Comparison of ENCODE assay signal across 8 mouse cellular contexts in genomic region chr13:58232611-58233010, GRCm38 (mm10). TPM values are rescaled to one million over a fixed set of nuclear protein-coding genes. Genes with fewer than 3 reads are reported as not detected.
A peak's percentile ranks its signal among the peaks of the same experiment; 100 is the strongest.
DNase-seq lines count a peak whose midpoint lies in the region; ATAC-seq and TF ChIP-seq lines count a peak whose summit lies in the region.

No protein-coding gene starts in this region.

- 46% methylated on average over 5 of the region's 5 CpGs for WGBS in intestine, embryonic 16.5 days
- 43% methylated on average over 5 of the region's 5 CpGs for WGBS in intestine, embryonic 15.5 days

- TF ChIP-seq POLR2A in brain, embryonic 14.5 days (IDR thresholded peaks at IDR 0.05; ENCODE audit: borderline replicate concordance, extremely low read depth, insufficient read depth, insufficient read length, poor library complexity, severe bottlenecking): no peak

- H3K36me3 ChIP-seq in intestine, embryonic 16.5 days (ENCODE audit: control insufficient read depth, insufficient read depth, low read length): no peaks in the 10 kb centered on the region
- no peaks in the 10 kb centered on the region for H3K36me3 ChIP-seq in intestine, embryonic 15.5 days

- no peak overlapping the region for H3K9ac ChIP-seq in intestine, embryonic 16.5 days (ENCODE audit: low read depth, low read length)
- H3K9ac ChIP-seq in intestine, embryonic 15.5 days: no peak overlapping the region

- H3K4me2 ChIP-seq in intestine, embryonic 16.5 days (ENCODE audit: low read depth, low read length): no peak overlapping the region
- no peak overlapping the region for H3K4me2 ChIP-seq in intestine, embryonic 15.5 days (replicated peaks)

- no peak overlapping the region for H3K27ac ChIP-seq in intestine, embryonic 16.5 days (ENCODE audit: low read length)
- H3K27ac ChIP-seq in intestine, embryonic 15.5 days: no peak overlapping the region

- peak; percentile 48; the same call in 1 of the 2 replicates for TF ChIP-seq CTCF in brain, embryonic 14.5 days (IDR thresholded peaks at IDR 0.05; ENCODE audit: borderline replicate concordance, extremely low read depth, insufficient read depth, insufficient read length)

- H3K4me3 ChIP-seq in intestine, embryonic 16.5 days (ENCODE audit: low read length): no peak overlapping the region
- H3K4me3 ChIP-seq in intestine, embryonic 15.5 days (replicated peaks): no peak overlapping the region

- ATAC-seq in intestine, embryonic 16.5 days: peak; percentile 72
- ATAC-seq in intestine, embryonic 15.5 days: no peak
- peak; percentile 70 for ATAC-seq in CD4-positive, CD25-positive, alpha-beta regulatory T cell, adult 4 months
- ATAC-seq in neutrophil, adult 5-6 weeks (ENCODE audit: extremely low read depth, insufficient number of reproducible peaks, low FRiP score, poor library complexity, severe bottlenecking): peak; percentile 58; the same call in 1 of the 2 replicates

- H3K4me1 ChIP-seq in intestine, embryonic 16.5 days (ENCODE audit: control insufficient read depth, insufficient read depth, low read length): no peaks in the 10 kb centered on the region
- no peaks in the 10 kb centered on the region for H3K4me1 ChIP-seq in intestine, embryonic 15.5 days (replicated peaks)

- H3K9me3 ChIP-seq in intestine, embryonic 16.5 days (ENCODE audit: control insufficient read depth, low read length): no peaks in the 10 kb centered on the region
- H3K9me3 ChIP-seq in intestine, embryonic 15.5 days: no peaks in the 10 kb centered on the region

- no peaks in the 10 kb centered on the region for H3K27me3 ChIP-seq in intestine, embryonic 16.5 days (replicated peaks; ENCODE audit: control insufficient read depth, insufficient read depth, low read length)
- no peaks in the 10 kb centered on the region for H3K27me3 ChIP-seq in intestine, embryonic 15.5 days (replicated peaks)

- DNase-seq in brain, embryonic 14.5 days (ENCODE audit: low read depth): peak; percentile 55
- DNase-seq in frontal cortex, postnatal 25 days (ENCODE audit: low spot score in 2 of 2): peak; percentile 5 to 22
- DNase-seq in kidney, postnatal 4 days: peak; percentile 59 to 71
- peak; percentile 30 to 58 for DNase-seq in urinary bladder, postnatal 36 days (ENCODE audit: low spot score in 2 of 2)

RNA-seq across cellular contexts. Expression of gene Ubqln1, which starts 17.2 kb away (rescaled TPM):
- polyA plus RNA-seq in intestine, embryonic 16.5 days (2015; fragmentation: Nextera tagmentation; extraction: Ambion mirVana): 80.2 and 83.9 TPM in 2 replicates
- polyA plus RNA-seq in intestine, embryonic 15.5 days (2015; fragmentation: Nextera tagmentation; extraction: Ambion mirVana): 102 and 107 TPM in 2 replicates
- 10 to 100 TPM; 14.2 to 21.1 TPM for polyA plus RNA-seq in CD4-positive, CD25-positive, alpha-beta regulatory T cell, adult 4 months (2017; shearing (Covaris generic))
- polyA plus RNA-seq in brain, embryonic 14.5 days (2012; rRNA removed): 127 and 128 TPM in 2 replicates
- 61.6 and 62.0 TPM in 2 replicates for total RNA-seq in neutrophil, adult 5-6 weeks (2017)

RNA-seq across cellular contexts. Expression of gene Gkap1, which starts 42.9 kb away (rescaled TPM):
- 10.0 and 10.9 TPM in 2 replicates for polyA plus RNA-seq in intestine, embryonic 16.5 days (2015; fragmentation: Nextera tagmentation; extraction: Ambion mirVana)
- polyA plus RNA-seq in intestine, embryonic 15.5 days (2015; fragmentation: Nextera tagmentation; extraction: Ambion mirVana): 20.0 and 21.5 TPM in 2 replicates
- polyA plus RNA-seq in CD4-positive, CD25-positive, alpha-beta regulatory T cell, adult 4 months (2017; shearing (Covaris generic)): under 1 TPM; 0.52 to 0.86 TPM
- 25.0 and 29.5 TPM in 2 replicates for polyA plus RNA-seq in brain, embryonic 14.5 days (2012; rRNA removed)
- 1.4 and 2.2 TPM in 2 replicates for total RNA-seq in neutrophil, adult 5-6 weeks (2017)

Comparison
In these comparisons a context has a peak if more than half of its experiments do, and no peak if none do; other contexts are left out.
1. DNase-seq: peak in every context shown above with its lines; median percentile 65 in kidney, postnatal 4 days; 55 in brain, embryonic 14.5 days; 44 in urinary bladder, postnatal 36 days; 14 in frontal cortex, postnatal 25 days.